Mouse (Mus musculus) NIH3T3 (cell line): ENCODE data around the gene Aspg.

Source experiments
- DNase-seq: peaks from one replicate; pipeline ENCODE4 v3.0.0-alpha.2; 2012; ENCODE audit warnings: low read depth

Aspg gene

GRCm38 (mm10) chr12:112151244-112151979 lies 44.9 kb downstream of the Aspg start:
- peak; percentile 21 for DNase-seq

- DNase-seq = no peak
These were observed 45.5 kb downstream of the Aspg start for GRCm38 (mm10) chr12:112151980-112152362.

- DNase-seq = no peak
These were observed 47.1 kb downstream of the Aspg start for GRCm38 (mm10) chr12:112153597-112153996.

GRCm38 (mm10) chr12:112154476-112154875 lies 48.0 kb downstream of the Aspg start:
- DNase-seq = no peak

- no peak for DNase-seq
These were observed 49.0 kb downstream of the Aspg start for GRCm38 (mm10) chr12:112155218-112156051.

- no peak for DNase-seq
These were observed 50.3 kb downstream of the Aspg start for GRCm38 (mm10) chr12:112156804-112157203.

- no peak for DNase-seq
These were observed 51.8 kb downstream of the Aspg start for GRCm38 (mm10) chr12:112158246-112158645.

- DNase-seq = no peak
These were observed 52.3 kb downstream of the Aspg start for GRCm38 (mm10) chr12:112158784-112159183.

GRCm38 (mm10) chr12:112163981-112164839 lies 57.7 kb downstream of the Aspg start:
- no peak for DNase-seq

- no peak for DNase-seq
These were observed 58.4 kb downstream of the Aspg start for GRCm38 (mm10) chr12:112164840-112165219.

- peak; percentile 67 for DNase-seq
These were observed 62.8 kb downstream of the Aspg start for GRCm38 (mm10) chr12:112169240-112169639.

GRCm38 (mm10) chr12:112170671-112171574 lies 64.4 kb downstream of the Aspg start:
- no peak for DNase-seq

GRCm38 (mm10) chr12:112171657-112172056 lies 65.2 kb downstream of the Aspg start:
- no peak for DNase-seq

GRCm38 (mm10) chr12:112172214-112172613 lies 65.7 kb downstream of the Aspg start:
- DNase-seq = no peak
